Mouse (Mus musculus) limb, embryonic 11.5 days (tissue): ENCODE data around the gene Cnpy1. TPM values are rescaled to one million over a fixed set of nuclear protein-coding genes. Genes with fewer than 3 reads are reported as not detected.

Source experiments
- ATAC-seq: fragments of 200-750 bp; cut with Nextera tagmentation; 2 replicates; pipeline ENCODE4 v1.8.0; 2017; ENCODE audit warnings: low read depth; ENCODE audit not compliant: insufficient number of reproducible peaks, low FRiP score, low TSS enrichment
- DNase-seq: peaks from one replicate; pipeline ENCODE4 v3.0.0-alpha.2; 2015; ENCODE audit warnings: low spot score
- H3K27ac ChIP-seq: fragments of 300-500 bp; sonication (generic); replicated peaks from 2 replicates; pipeline ENCODE4 v1.5.1; 2014; ENCODE audit warnings: low read depth, mild to moderate bottlenecking, low read length
- H3K27me3 ChIP-seq: fragments of 300-500 bp; sonication (generic); 2 replicates; pipeline ENCODE4 v1.6.1; 2014; ENCODE audit warnings: mild to moderate bottlenecking, low read length, mixed read lengths; ENCODE audit not compliant: control insufficient read depth, insufficient read depth
- H3K36me3 ChIP-seq: fragments of 300-500 bp; sonication (generic); 2 replicates; pipeline ENCODE4 v1.6.1; 2014; ENCODE audit warnings: mild to moderate bottlenecking, low read length, moderate library complexity, mixed read lengths; ENCODE audit not compliant: control insufficient read depth, insufficient read depth
- H3K4me1 ChIP-seq: fragments of 300-500 bp; sonication (generic); 2 replicates; pipeline ENCODE4 v1.6.1; 2014; ENCODE audit warnings: low read length, mixed read lengths; ENCODE audit not compliant: control insufficient read depth, insufficient read depth
- H3K4me2 ChIP-seq: fragments of 300-500 bp; sonication (generic); 2 replicates; pipeline ENCODE4 v1.6.1; 2014; ENCODE audit warnings: low read depth, mild to moderate bottlenecking, moderate library complexity; ENCODE audit not compliant: severe bottlenecking
- H3K4me3 ChIP-seq: fragments of 300-500 bp; sonication (generic); 2 replicates; pipeline ENCODE4 v1.5.1; 2014; ENCODE audit warnings: low read depth, low read length
- H3K9ac ChIP-seq: fragments of 300-500 bp; sonication (generic); 2 replicates; pipeline ENCODE4 v1.6.1; 2014; ENCODE audit warnings: mild to moderate bottlenecking, low read length
- H3K9me3 ChIP-seq: fragments of 300-500 bp; sonication (generic); 2 replicates; pipeline ENCODE4 v1.6.1; 2016; ENCODE audit warnings: low read length; ENCODE audit not compliant: control insufficient read depth
- WGBS: fragments of 180-500 bp; shearing (Covaris S2); extraction: QIAGEN DNeasy Blood & Tissue Kit; methylation state at CpG from one replicate; pipeline ENCODE4 v1.1.7; 2014; 5-methylcytosine and 5-hydroxymethylcytosine counted together
- polyA plus RNA-seq: library from polyadenylated mRNA; unstranded; fragments of >200 nt; fragmentation: Nextera tagmentation; extraction: Ambion mirVana; gene quantifications from 2 replicates; pipeline ENCODE4 v1.2.1, GENCODE M21; 2014

Cnpy1 gene
- 0.14 TPM in 1 of 2 replicates, not detected in the other for polyA plus RNA-seq

DNA sequence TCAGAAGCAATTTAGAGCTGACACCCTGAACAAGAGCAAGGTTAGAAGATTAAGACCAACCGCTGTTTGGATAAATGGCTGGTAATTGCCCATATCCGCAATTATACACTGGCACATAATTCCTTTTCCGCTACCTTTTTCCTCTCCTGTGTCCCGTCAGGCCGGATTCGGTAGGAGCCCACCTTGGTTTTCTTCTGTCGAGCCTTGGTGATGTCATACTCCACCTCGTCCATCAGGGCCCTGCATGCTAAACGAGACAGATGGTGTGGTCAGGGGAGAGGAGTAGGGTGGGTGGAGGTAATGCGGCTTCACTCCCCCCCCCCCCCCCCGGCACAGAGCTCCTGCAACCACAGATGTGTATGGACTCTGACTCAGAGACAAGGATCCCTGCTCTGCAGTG, at the start of gene Cnpy1:
Gene Cnpy1 (minus strand): TSS at position 233 of the 400 bp plus-strand sequence.
- H3K9me3 ChIP-seq, result no peaks in the 10 kb centered on the region
- H3K4me3 ChIP-seq, result no peak within 1 kb of the TSS
- H3K4me1 ChIP-seq, result no peaks in the 10 kb centered on the region
- H3K9ac ChIP-seq, result no peak within 1 kb of the TSS
- no peaks in the 10 kb centered on the region for H3K27me3 ChIP-seq
- H3K4me2 ChIP-seq, result no peak within 1 kb of the TSS
- 69% methylated on average over 11 of the region's 11 CpGs for WGBS
- DNase-seq (no peak), ATAC-seq (no peak)
- H3K36me3 ChIP-seq, result no peaks in the 10 kb centered on the region
- no peak within 1 kb of the TSS for H3K27ac ChIP-seq

DNA sequence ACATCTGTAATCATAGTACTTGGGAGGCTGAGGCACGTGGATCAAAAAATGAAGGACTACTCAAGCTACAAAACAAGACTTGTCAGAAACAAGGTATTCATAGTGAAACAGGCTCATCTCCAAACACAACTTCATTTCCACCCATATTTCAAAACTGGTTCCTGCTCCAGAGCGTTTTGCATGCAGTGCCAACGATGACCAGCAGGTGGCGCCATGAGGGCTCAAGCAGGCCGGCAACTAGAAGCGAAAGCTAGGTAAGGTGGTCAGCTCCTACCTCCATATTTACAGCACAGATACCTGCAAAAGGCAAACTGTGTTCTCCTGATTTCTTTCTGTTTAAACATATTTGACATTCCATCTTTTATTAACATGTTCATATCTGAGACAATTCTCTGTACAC, 48.4 kb upstream of the Cnpy1 start:
- ATAC-seq (no peak), DNase-seq (peak; percentile 93)
- no peaks in the 10 kb centered on the region for H3K4me1 ChIP-seq
- no peaks in the 10 kb centered on the region for H3K9me3 ChIP-seq
- H3K27ac ChIP-seq, result no peak overlapping the region
- WGBS, result 6% methylated on average over 6 of the region's 6 CpGs
- no peaks in the 10 kb centered on the region for H3K27me3 ChIP-seq
- no peak overlapping the region for H3K4me2 ChIP-seq
- no peaks in the 10 kb centered on the region for H3K36me3 ChIP-seq
- H3K9ac ChIP-seq, result no peak overlapping the region
- no peak overlapping the region for H3K4me3 ChIP-seq

GRCm38 (mm10) chr5:28292281-28292680, 46.7 kb upstream of the Cnpy1 start:
- Histone ChIP-seq H3K27me3 (no peaks in the 10 kb centered on the region), H3K4me1 (no peaks in the 10 kb centered on the region), H3K27ac (no peak overlapping the region), H3K4me2 (no peak overlapping the region), H3K36me3 (no peaks in the 10 kb centered on the region), H3K9me3 (no peaks in the 10 kb centered on the region), H3K4me3 (no peak overlapping the region), H3K9ac (no peak overlapping the region)
- no peak for DNase-seq
- no peak for ATAC-seq
- WGBS, result 24% methylated on average over 3 of the region's 3 CpGs

DNA sequence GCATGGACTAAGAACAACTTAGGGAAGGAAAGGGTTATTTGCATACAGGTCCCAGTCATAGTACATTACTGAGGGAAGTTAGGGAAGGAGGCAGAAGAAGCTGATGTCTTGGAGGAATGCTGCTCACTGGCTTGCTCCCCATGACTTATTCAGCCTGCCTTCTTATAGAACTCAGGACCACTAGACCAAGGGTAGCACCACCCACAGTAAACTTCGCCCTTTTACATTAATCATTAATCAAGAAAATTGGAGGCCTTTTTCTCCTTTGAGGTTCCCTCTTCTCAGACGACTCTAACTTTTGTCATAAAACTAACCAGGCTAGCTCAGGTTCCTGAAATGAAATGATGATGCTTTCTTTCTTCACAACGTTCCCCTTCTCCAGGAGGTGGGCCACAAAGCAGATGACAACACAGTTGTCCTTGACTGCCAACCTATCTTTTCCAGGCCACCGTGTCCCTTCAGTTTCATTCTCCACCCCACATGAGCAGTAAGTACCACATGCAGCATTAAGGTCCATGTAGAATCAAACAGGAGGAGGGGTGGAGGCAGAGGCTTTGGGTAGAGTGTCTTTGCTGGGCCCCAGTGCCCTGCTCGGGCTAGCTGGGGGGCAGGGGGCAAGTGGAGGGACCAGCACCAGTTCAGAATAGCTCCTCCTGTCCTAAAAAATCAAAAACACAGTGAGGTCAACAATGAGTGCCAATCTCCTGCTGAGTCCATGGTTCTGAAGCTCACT, 45.7 kb upstream of the Cnpy1 start:
- no peak for ATAC-seq
- H3K9ac ChIP-seq, result no peak overlapping the region

DNA sequence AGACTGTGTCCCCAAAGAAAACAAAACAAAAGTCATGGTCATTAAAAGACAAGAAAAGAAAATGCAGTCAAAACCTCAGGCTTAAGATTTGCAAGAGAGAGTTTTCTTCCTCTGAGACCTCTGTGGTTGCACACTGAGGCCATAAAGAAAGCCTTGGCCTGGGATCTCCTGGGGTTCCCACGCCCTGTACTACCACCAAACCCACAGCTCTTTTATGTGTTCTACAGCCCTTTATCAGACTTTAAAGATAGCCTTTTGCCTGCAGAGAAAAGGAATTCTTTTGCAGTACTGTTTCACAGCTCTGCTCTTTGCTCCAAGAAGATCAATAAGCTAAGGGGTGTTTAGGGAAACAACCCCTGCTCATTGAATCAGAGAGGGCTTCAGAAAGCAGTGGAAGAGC, 45.0 kb upstream of the Cnpy1 start:
- Histone ChIP-seq H3K9me3 (no peaks in the 10 kb centered on the region), H3K4me2 (no peak overlapping the region), H3K27me3 (no peaks in the 10 kb centered on the region), H3K27ac (no peak overlapping the region), H3K36me3 (no peaks in the 10 kb centered on the region), H3K4me1 (no peaks in the 10 kb centered on the region), H3K9ac (no peak overlapping the region), H3K4me3 (no peak overlapping the region)
- 65% methylated on average over 1 of the region's 1 CpGs for WGBS
- DNase-seq, result no peak
- no peak for ATAC-seq

More for the DNA sequence above, 45.7 kb upstream of the Cnpy1 start:
- no peaks in the 10 kb centered on the region for H3K36me3 ChIP-seq
- no peak overlapping the region for H3K4me2 ChIP-seq
- 79% methylated on average over 5 of the region's 5 CpGs for WGBS
- H3K4me1 ChIP-seq, result no peaks in the 10 kb centered on the region
- H3K27ac ChIP-seq, result no peak overlapping the region
- no peak overlapping the region for H3K4me3 ChIP-seq
- DNase-seq, result no peak
- H3K9me3 ChIP-seq, result no peaks in the 10 kb centered on the region
- no peaks in the 10 kb centered on the region for H3K27me3 ChIP-seq

DNA sequence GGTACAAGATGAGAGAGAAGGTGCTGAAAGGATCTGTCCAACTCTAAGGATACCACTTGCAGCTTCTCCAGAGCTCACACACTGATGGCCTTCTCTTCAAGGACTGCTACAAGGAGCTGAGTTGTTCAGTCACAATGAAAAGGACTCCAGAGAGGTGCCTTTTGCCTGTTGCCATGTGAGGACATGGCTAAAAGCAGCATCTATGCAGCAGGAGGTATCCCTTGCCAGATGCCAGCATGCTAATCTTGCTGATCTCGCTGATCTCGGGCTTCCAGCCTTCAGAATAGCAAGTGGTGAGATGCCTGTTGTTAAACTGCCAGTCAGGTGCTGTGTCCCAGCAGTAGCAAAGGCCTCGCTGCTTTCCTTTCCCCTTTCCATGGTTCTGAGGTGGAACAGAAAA, 43.5 kb upstream of the Cnpy1 start:
- Histone ChIP-seq H3K36me3 (no peaks in the 10 kb centered on the region), H3K4me3 (no peak overlapping the region), H3K27ac (no peak overlapping the region), H3K27me3 (no peaks in the 10 kb centered on the region), H3K4me1 (no peaks in the 10 kb centered on the region), H3K9ac (no peak overlapping the region), H3K4me2 (no peak overlapping the region), H3K9me3 (no peaks in the 10 kb centered on the region)
- ATAC-seq (no peak), DNase-seq (no peak)
- WGBS, result 42% methylated on average over 3 of the region's 3 CpGs

DNA sequence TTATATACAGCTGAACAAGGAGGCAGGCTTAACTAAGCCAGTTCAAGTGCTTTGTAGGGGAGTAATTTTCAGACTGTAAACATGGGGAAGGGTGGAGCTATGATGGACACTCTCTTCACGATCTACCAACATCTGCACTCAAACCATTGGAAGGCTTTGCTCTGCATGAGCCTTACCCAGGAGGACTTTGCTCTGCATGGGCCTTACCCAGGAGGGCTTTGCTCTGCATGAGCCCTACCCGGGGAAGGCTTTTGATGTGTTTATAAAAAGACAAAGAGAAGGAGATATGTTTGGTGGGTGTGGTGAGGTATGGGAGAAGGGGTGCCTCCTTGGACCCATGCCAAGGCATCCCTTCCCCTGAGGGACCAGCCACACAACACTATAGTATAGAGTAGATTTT, 31.7 kb upstream of the Cnpy1 start:
- ATAC-seq (no peak), DNase-seq (no peak)
- Histone ChIP-seq H3K36me3 (no peaks in the 10 kb centered on the region), H3K4me2 (no peak overlapping the region), H3K9ac (no peak overlapping the region), H3K27ac (no peak overlapping the region), H3K4me3 (no peak overlapping the region), H3K27me3 (no peaks in the 10 kb centered on the region), H3K9me3 (no peaks in the 10 kb centered on the region), H3K4me1 (no peaks in the 10 kb centered on the region)
- 61% methylated on average over 2 of the region's 2 CpGs for WGBS

- WGBS, result 79% methylated on average over 2 of the region's 2 CpGs
- H3K9ac ChIP-seq, result no peak overlapping the region
- no peaks in the 10 kb centered on the region for H3K9me3 ChIP-seq
- H3K4me3 ChIP-seq, result no peak overlapping the region
- H3K4me1 ChIP-seq, result no peaks in the 10 kb centered on the region
- H3K36me3 ChIP-seq, result no peaks in the 10 kb centered on the region
- no peak overlapping the region for H3K4me2 ChIP-seq
- H3K27ac ChIP-seq, result no peak overlapping the region
- no peaks in the 10 kb centered on the region for H3K27me3 ChIP-seq
- ATAC-seq, result no peak
- no peak for DNase-seq
Measured at GRCm38 (mm10) chr5:28272836-28273235, 27.2 kb upstream of the Cnpy1 start.

- WGBS, result 60% methylated on average over 6 of the region's 6 CpGs
- no peak overlapping the region for H3K27ac ChIP-seq
- no peak for DNase-seq
Measured at GRCm38 (mm10) chr5:28269469-28269991, 23.9 kb upstream of the Cnpy1 start.

More at GRCm38 (mm10) chr5:28269469-28269991, 23.9 kb upstream of the Cnpy1 start:
- no peaks in the 10 kb centered on the region for H3K36me3 ChIP-seq
- no peak overlapping the region for H3K9ac ChIP-seq
- H3K4me1 ChIP-seq, result no peaks in the 10 kb centered on the region
- H3K4me3 ChIP-seq, result no peak overlapping the region
- no peak for ATAC-seq
- H3K4me2 ChIP-seq, result no peak overlapping the region
- no peaks in the 10 kb centered on the region for H3K9me3 ChIP-seq
- no peaks in the 10 kb centered on the region for H3K27me3 ChIP-seq
